Mouse (Mus musculus): ENCODE results near the gene Slc24a3. TPM values are rescaled to one million over a fixed set of nuclear protein-coding genes. Genes with fewer than 3 reads are reported as not detected.

Gene Slc24a3
- polyA plus RNA-seq, 1 experiment: 11.8 TPM

GRCm38 (mm10) chr2:145674496-145675141 is 507.1 kb downstream of the Slc24a3 start:
- peak overlapping the region; percentile 75 for H3K4me3 ChIP-seq (replicated peaks; ENCODE audit: extremely low read depth, low read depth, low read length)
- DNase-seq: no peak

GRCm38 (mm10) chr2:145675142-145675755 is 507.7 kb downstream of the Slc24a3 start, which contains the start of gene Rin2:
Rin2 (plus strand) TSS chr2:145675215.
- TF ChIP-seq POLR2A (IDR thresholded peaks at IDR 0.05; ENCODE audit: borderline replicate concordance, extremely low read depth, low read depth, low read length) (no peak; the same call in 1 of the 2 replicates), CTCF (IDR thresholded peaks at IDR 0.05; ENCODE audit: insufficient read depth, low read length) (no peak)

More at GRCm38 (mm10) chr2:145674496-145675141, 507.1 kb downstream of the Slc24a3 start:
- TF ChIP-seq POLR2A (IDR thresholded peaks at IDR 0.05; ENCODE audit: borderline replicate concordance, extremely low read depth, low read depth, low read length) (no peak), CTCF (IDR thresholded peaks at IDR 0.05; ENCODE audit: insufficient read depth, low read length) (no peak)
- H3K4me1 ChIP-seq (ENCODE audit: control insufficient read depth, insufficient read depth, low read length): peaks cover 4% of the 10 kb centered on the region; the same call in 1 of the 2 replicates
- 5% methylated on average over 23 of the region's 23 CpGs for WGBS

GRCm38 (mm10) chr2:145675756-145676543 is 508.4 kb downstream of the Slc24a3 start:
- Histone ChIP-seq H3K4me1 (ENCODE audit: control insufficient read depth, insufficient read depth, low read length) (peaks cover 4% of the 10 kb centered on the region; the same call in 1 of the 2 replicates), H3K4me3 (replicated peaks; ENCODE audit: extremely low read depth, low read depth, low read length) (peak overlapping the region; percentile 75)
- WGBS: 8% methylated on average over 27 of the region's 27 CpGs
- DNase-seq: peak; percentile 68
- TF ChIP-seq CTCF (IDR thresholded peaks at IDR 0.05; ENCODE audit: insufficient read depth, low read length) (no peak), POLR2A (IDR thresholded peaks at IDR 0.05; ENCODE audit: borderline replicate concordance, extremely low read depth, low read depth, low read length) (no peak; the same call in 1 of the 2 replicates)

More at GRCm38 (mm10) chr2:145675142-145675755, 507.7 kb downstream of the Slc24a3 start, which contains the start of gene Rin2:
- under 1% methylated on average over 33 of the region's 33 CpGs for WGBS
- Histone ChIP-seq H3K4me1 (ENCODE audit: control insufficient read depth, insufficient read depth, low read length) (peaks cover 4% of the 10 kb centered on the region; the same call in 1 of the 2 replicates), H3K4me3 (replicated peaks; ENCODE audit: extremely low read depth, low read depth, low read length) (peak within 1 kb of the TSS; percentile 75)
- peak; percentile 81 for DNase-seq

GRCm38 (mm10) chr2:145676544-145676925 is 509.0 kb downstream of the Slc24a3 start:
- Histone ChIP-seq H3K4me3 (replicated peaks; ENCODE audit: extremely low read depth, low read depth, low read length) (no peak overlapping the region), H3K4me1 (ENCODE audit: control insufficient read depth, insufficient read depth, low read length) (peaks cover 4% of the 10 kb centered on the region; the same call in 1 of the 2 replicates)
- no peak for DNase-seq
- WGBS: 11% methylated on average over 3 of the region's 3 CpGs
- TF ChIP-seq CTCF (IDR thresholded peaks at IDR 0.05; ENCODE audit: insufficient read depth, low read length) (no peak), POLR2A (IDR thresholded peaks at IDR 0.05; ENCODE audit: borderline replicate concordance, extremely low read depth, low read depth, low read length) (no peak)

- WGBS: 84% methylated on average over 2 of the region's 2 CpGs
- no peak for TF ChIP-seq POLR2A (IDR thresholded peaks at IDR 0.05; ENCODE audit: borderline replicate concordance, extremely low read depth, low read depth, low read length)
- TF ChIP-seq CTCF (IDR thresholded peaks at IDR 0.05; ENCODE audit: insufficient read depth, low read length): no peak
- Histone ChIP-seq H3K4me1 (ENCODE audit: control insufficient read depth, insufficient read depth, low read length) (peaks cover 4% of the 10 kb centered on the region; the same call in 1 of the 2 replicates), H3K4me3 (replicated peaks; ENCODE audit: extremely low read depth, low read depth, low read length) (no peak overlapping the region)
- DNase-seq: no peak
Measured at GRCm38 (mm10) chr2:145676936-145677335, 509.4 kb downstream of the Slc24a3 start.

- TF ChIP-seq POLR2A (IDR thresholded peaks at IDR 0.05; ENCODE audit: borderline replicate concordance, extremely low read depth, low read depth, low read length) (no peak), CTCF (IDR thresholded peaks at IDR 0.05; ENCODE audit: insufficient read depth, low read length) (no peak)
- H3K4me1 ChIP-seq (ENCODE audit: control insufficient read depth, insufficient read depth, low read length): peaks cover 11% of the 10 kb centered on the region
- no peak for DNase-seq
Measured at GRCm38 (mm10) chr2:145680141-145680540, 512.6 kb downstream of the Slc24a3 start.

GRCm38 (mm10) chr2:145680762-145681161 is 513.2 kb downstream of the Slc24a3 start:
- no peak for TF ChIP-seq CTCF (IDR thresholded peaks at IDR 0.05; ENCODE audit: insufficient read depth, low read length)
- TF ChIP-seq POLR2A (IDR thresholded peaks at IDR 0.05; ENCODE audit: borderline replicate concordance, extremely low read depth, low read depth, low read length): no peak
- WGBS: 68% methylated on average over 9 of the region's 9 CpGs
- no peak for DNase-seq
- Histone ChIP-seq H3K4me3 (replicated peaks; ENCODE audit: extremely low read depth, low read depth, low read length) (no peak overlapping the region), H3K4me1 (ENCODE audit: control insufficient read depth, insufficient read depth, low read length) (peaks cover 11% of the 10 kb centered on the region)

More at GRCm38 (mm10) chr2:145680141-145680540, 512.6 kb downstream of the Slc24a3 start:
- no peak overlapping the region for H3K4me3 ChIP-seq (replicated peaks; ENCODE audit: extremely low read depth, low read depth, low read length)
- WGBS: 97% methylated on average over 2 of the region's 2 CpGs

- TF ChIP-seq POLR2A (IDR thresholded peaks at IDR 0.05; ENCODE audit: borderline replicate concordance, extremely low read depth, low read depth, low read length): no peak
- no peak for TF ChIP-seq CTCF (IDR thresholded peaks at IDR 0.05; ENCODE audit: insufficient read depth, low read length)
- DNase-seq: no peak
- H3K4me1 ChIP-seq (ENCODE audit: control insufficient read depth, insufficient read depth, low read length): peaks cover 11% of the 10 kb centered on the region
- WGBS: 73% methylated on average over 4 of the region's 4 CpGs
- no peak overlapping the region for H3K4me3 ChIP-seq (replicated peaks; ENCODE audit: extremely low read depth, low read depth, low read length)
Measured at GRCm38 (mm10) chr2:145681626-145682025, 514.1 kb downstream of the Slc24a3 start.

- TF ChIP-seq CTCF (IDR thresholded peaks at IDR 0.05; ENCODE audit: insufficient read depth, low read length): no peak
- no peak for TF ChIP-seq POLR2A (IDR thresholded peaks at IDR 0.05; ENCODE audit: borderline replicate concordance, extremely low read depth, low read depth, low read length)
- DNase-seq: no peak
- Histone ChIP-seq H3K4me1 (ENCODE audit: control insufficient read depth, insufficient read depth, low read length) (peaks cover 8% of the 10 kb centered on the region), H3K4me3 (replicated peaks; ENCODE audit: extremely low read depth, low read depth, low read length) (no peak overlapping the region)
- 57% methylated on average over 3 of the region's 3 CpGs for WGBS
Measured at GRCm38 (mm10) chr2:145682924-145683323, 515.4 kb downstream of the Slc24a3 start.
